Mouse (Mus musculus): ENCODE data around the gene Wars2. TPM values are rescaled to one million over a fixed set of nuclear protein-coding genes. Genes with fewer than 3 reads are reported as not detected.

The Wars2 gene
- total RNA-seq, 2 experiments from 2014 or later, result 7.5 to 8.2 TPM

- no peak for DNase-seq (ENCODE audit: low spot score in 2 of 2)
Observed at GRCm38 (mm10) chr3:99261986-99262385, 121.1 kb downstream of the Wars2 start.

GRCm38 (mm10) chr3:99263471-99263903 lies 122.6 kb downstream of the Wars2 start:
- no peak for DNase-seq (ENCODE audit: low spot score in 2 of 2)

- DNase-seq (ENCODE audit: low spot score in 2 of 2), result no peak
Observed at GRCm38 (mm10) chr3:99264695-99265094, 123.8 kb downstream of the Wars2 start.

GRCm38 (mm10) chr3:99266752-99267303 lies 126.0 kb downstream of the Wars2 start:
- DNase-seq (ENCODE audit: low spot score in 2 of 2), result no peak

- DNase-seq (ENCODE audit: low spot score in 2 of 2), result no peak
Observed at GRCm38 (mm10) chr3:99277973-99278580, 137.2 kb downstream of the Wars2 start.

- no peak for DNase-seq (ENCODE audit: low spot score in 2 of 2)
Observed at GRCm38 (mm10) chr3:99279718-99280117, 138.8 kb downstream of the Wars2 start.

GRCm38 (mm10) chr3:99281453-99281852 lies 140.6 kb downstream of the Wars2 start:
- no peak for DNase-seq (ENCODE audit: low spot score in 2 of 2)

- no peak for DNase-seq (ENCODE audit: low spot score in 2 of 2)
Observed at GRCm38 (mm10) chr3:99288302-99288701, 147.4 kb downstream of the Wars2 start.

Small RNAs within 50 kb of the gene (microRNA-seq; reads per million reads assigned to microRNA genes)
- 0 reads per million in 2 experiments for gene Mir6481

Other genes starting within 250 kb of the Wars2 start
- gene Hao2, start 247.8 kb upstream of the Wars2 start, total RNA-seq (2021), result not detected
- gene Tbx15, start 99.3 kb downstream of the Wars2 start, total RNA-seq (2021), result 1 to 10 TPM in 1 of 2 experiments, under 1 TPM in 1; 0.74 to 1.0 TPM